Mouse (Mus musculus): ENCODE results near the gene Pcsk7. TPM values are rescaled to one million over a fixed set of nuclear protein-coding genes. Genes with fewer than 3 reads are reported as not detected.

Gene Pcsk7
- 10 to 100 TPM; 26.2 to 27.0 TPM for total RNA-seq (2021)
- long read RNA-seq, experiment 1, transcript Pcsk7-201 (17 exons, 3,876 nt): major isoform, 15 of 28 reads
- long read RNA-seq, experiment 1, partial matches to known transcripts: 2 of 28 reads
- long read RNA-seq, experiment 1, other reads (novel, unspliced or antisense): 9 of 28 reads
- long read RNA-seq, experiment 2, transcript Pcsk7-201 (17 exons, 3,876 nt): major isoform, 25 of 47 reads
- long read RNA-seq, experiment 2, partial matches to known transcripts: 8 of 47 reads
- long read RNA-seq, experiment 2, other reads (novel, unspliced or antisense): 12 of 47 reads

GRCm38 (mm10) chr9:45906355-45907077, at the start of gene Pcsk7, which contains the start of gene Rnf214:
Gene Pcsk7, plus strand, starts transcription at chr9:45906497.
Gene Rnf214, minus strand, starts transcription at chr9:45906911.
- DNase-seq (ENCODE audit: low spot score in 2 of 2): peak; percentile 91 to 94

GRCm38 (mm10) chr9:45859364-45859763, 46.9 kb upstream of the Pcsk7 start:
- DNase-seq (ENCODE audit: low spot score in 2 of 2): no peak

GRCm38 (mm10) chr9:45861813-45862212, 44.5 kb upstream of the Pcsk7 start:
- DNase-seq (ENCODE audit: low spot score in 2 of 2): no peak

- DNase-seq (ENCODE audit: low spot score in 2 of 2): no peak
Measured at GRCm38 (mm10) chr9:45869181-45869580, 37.1 kb upstream of the Pcsk7 start.

- DNase-seq (ENCODE audit: low spot score in 2 of 2): no peak
Measured at GRCm38 (mm10) chr9:45870265-45870664, 36.0 kb upstream of the Pcsk7 start.

GRCm38 (mm10) chr9:45877928-45878327, 28.4 kb upstream of the Pcsk7 start:
- DNase-seq (ENCODE audit: low spot score in 2 of 2): no peak

- no peak for DNase-seq (ENCODE audit: low spot score in 2 of 2)
Measured at GRCm38 (mm10) chr9:45893681-45894080, 12.6 kb upstream of the Pcsk7 start.

- no peak for DNase-seq (ENCODE audit: low spot score in 2 of 2)
Measured at GRCm38 (mm10) chr9:45905196-45905595, 1.1 kb upstream of the Pcsk7 start.

- no peak for DNase-seq (ENCODE audit: low spot score in 2 of 2)
Measured at GRCm38 (mm10) chr9:45905811-45906237, 473 bp upstream of the Pcsk7 start.

- no peak for DNase-seq (ENCODE audit: low spot score in 2 of 2)
Measured at GRCm38 (mm10) chr9:45907078-45907428, 756 bp downstream of the Pcsk7 start.

GRCm38 (mm10) chr9:45910995-45911394, 4.7 kb downstream of the Pcsk7 start:
- DNase-seq (ENCODE audit: low spot score in 2 of 2): no peak

GRCm38 (mm10) chr9:45911673-45912072, 5.4 kb downstream of the Pcsk7 start:
- DNase-seq (ENCODE audit: low spot score in 2 of 2): peak; percentile 61 to 70

- no peak for DNase-seq (ENCODE audit: low spot score in 2 of 2)
Measured at GRCm38 (mm10) chr9:45915659-45916058, 9.4 kb downstream of the Pcsk7 start.

GRCm38 (mm10) chr9:45917041-45917934, 11.0 kb downstream of the Pcsk7 start:
- DNase-seq (ENCODE audit: low spot score in 2 of 2): no peak

GRCm38 (mm10) chr9:45919895-45920294, 13.6 kb downstream of the Pcsk7 start:
- DNase-seq (ENCODE audit: low spot score in 2 of 2): no peak

GRCm38 (mm10) chr9:45929285-45929684, 23.0 kb downstream of the Pcsk7 start:
- no peak for DNase-seq (ENCODE audit: low spot score in 2 of 2)

GRCm38 (mm10) chr9:45931958-45932357, 25.7 kb downstream of the Pcsk7 start:
- no peak for DNase-seq (ENCODE audit: low spot score in 2 of 2)

- DNase-seq (ENCODE audit: low spot score in 2 of 2): no peak
Measured at GRCm38 (mm10) chr9:45932571-45933415, 26.5 kb downstream of the Pcsk7 start.

- DNase-seq (ENCODE audit: low spot score in 2 of 2): no peak
Measured at GRCm38 (mm10) chr9:45935628-45936210, 29.4 kb downstream of the Pcsk7 start, which contains the start of gene Tagln. Gene Tagln, minus strand, starts transcription at chr9:45936058.

- peak; percentile 52 to 58 for DNase-seq (ENCODE audit: low spot score in 2 of 2)
Measured at GRCm38 (mm10) chr9:45936883-45937282, 30.6 kb downstream of the Pcsk7 start.

Measured in adrenal gland, adult 18-20 months (tissue).